Mouse (Mus musculus): ENCODE results near the gene Rasgrp3. TPM values are rescaled to one million over a fixed set of nuclear protein-coding genes. Genes with fewer than 3 reads are reported as not detected.
"Not testable (repeated sequence)": the region's sequence is repeated elsewhere in the genome, so short reads cannot be mapped to it uniquely, and the experiment has no call there.

The Rasgrp3 gene
- polyA plus RNA-seq, 1 experiment from 2014 or later, result 5.9 TPM

DNA sequence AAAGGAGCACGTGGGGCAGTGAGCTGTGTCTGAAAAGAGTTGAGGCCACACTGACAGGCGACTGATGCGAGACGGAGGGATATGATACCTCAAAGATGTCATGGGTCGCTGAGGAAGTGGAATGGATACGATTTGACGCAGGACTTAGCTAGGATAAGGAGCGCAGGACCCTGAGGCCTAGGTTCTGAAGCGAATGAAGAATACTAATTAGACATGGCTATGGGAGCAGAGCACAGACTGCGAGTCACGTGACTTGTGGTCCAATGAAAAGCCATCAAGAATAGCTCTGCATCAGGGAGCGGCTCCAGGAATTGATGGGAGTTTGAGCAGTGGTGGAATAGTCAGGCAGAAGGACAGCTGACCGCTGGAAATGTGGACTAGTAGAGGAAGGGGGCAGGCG is 3.4 kb downstream of the Rasgrp3 start:
- H3K27ac ChIP-seq (replicated peaks), result no peak overlapping the region
- no peaks in the 10 kb centered on the region for H3K36me3 ChIP-seq
- H3K9ac ChIP-seq (replicated peaks), result no peak overlapping the region
- no peak overlapping the region for H3K4me2 ChIP-seq
- peaks cover 21% of the 10 kb centered on the region for H3K4me1 ChIP-seq
- no peak overlapping the region for H3K4me3 ChIP-seq (replicated peaks)
- 79% methylated on average over 14 of the region's 14 CpGs for WGBS
- H3K9me3 ChIP-seq (replicated peaks), result no peaks in the 10 kb centered on the region
- no peak for ATAC-seq (ENCODE audit: low FRiP score)
- no peaks in the 10 kb centered on the region for H3K27me3 ChIP-seq (replicated peaks)

DNA sequence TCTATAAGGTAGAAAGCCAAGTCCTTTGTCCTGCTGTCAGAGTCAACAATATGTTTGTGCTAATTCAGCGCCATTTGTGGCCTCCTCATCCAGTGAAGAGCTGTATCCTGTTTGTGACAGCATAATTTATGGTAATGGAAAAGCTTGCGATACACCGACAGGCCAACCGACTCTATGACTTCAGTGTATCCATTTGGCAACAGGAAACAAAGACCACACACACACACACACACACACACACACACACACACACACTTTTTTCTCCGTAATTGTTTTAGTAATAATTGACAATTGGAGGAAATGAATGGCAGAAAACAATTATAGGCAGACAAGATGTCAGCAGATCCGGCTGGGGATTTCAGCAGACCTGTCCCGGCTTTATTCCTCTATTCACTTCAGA is 4.9 kb downstream of the Rasgrp3 start:
- WGBS, result 29% methylated on average over 7 of the region's 7 CpGs
- Histone ChIP-seq H3K9ac (replicated peaks) (no peak overlapping the region), H3K36me3 (no peaks in the 10 kb centered on the region), H3K9me3 (replicated peaks) (no peaks in the 10 kb centered on the region), H3K4me3 (replicated peaks) (no peak overlapping the region), H3K4me2 (no peak overlapping the region), H3K27ac (replicated peaks) (peak overlapping the region; percentile 42), H3K27me3 (replicated peaks) (no peaks in the 10 kb centered on the region), H3K4me1 (peaks cover 21% of the 10 kb centered on the region)
- ATAC-seq (ENCODE audit: low FRiP score), result no peak

DNA sequence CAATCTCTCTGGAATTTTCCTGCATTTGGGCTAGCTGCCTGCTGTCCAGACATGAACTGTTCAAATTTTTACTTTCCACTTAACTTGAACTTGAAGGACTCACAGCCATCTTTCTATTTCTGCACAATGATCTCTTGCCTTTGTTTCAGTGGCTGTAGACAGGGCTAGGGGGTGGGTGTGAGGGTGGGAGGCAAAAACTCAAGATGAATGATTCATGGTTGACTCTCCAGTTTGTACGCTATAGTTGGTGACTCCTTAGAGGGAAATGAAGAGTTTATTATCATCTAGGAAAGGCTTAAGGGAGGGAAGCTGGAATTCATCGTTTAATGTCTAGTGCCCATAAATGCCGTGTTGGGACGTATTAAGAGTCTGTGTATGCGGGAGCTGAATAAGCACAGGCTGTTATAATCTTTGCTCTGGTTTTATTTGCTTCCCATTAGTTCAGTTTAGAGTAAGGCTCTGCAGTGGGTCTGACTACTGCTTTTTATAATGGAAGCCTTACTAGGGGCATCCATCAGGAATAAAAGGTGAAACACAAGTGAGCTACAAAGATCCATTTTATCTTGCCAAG is 5.6 kb downstream of the Rasgrp3 start:
- Histone ChIP-seq H3K27me3 (replicated peaks) (no peaks in the 10 kb centered on the region), H3K9me3 (replicated peaks) (no peaks in the 10 kb centered on the region), H3K4me1 (peaks cover 21% of the 10 kb centered on the region), H3K27ac (replicated peaks) (peak overlapping the region; percentile 42), H3K4me2 (no peak overlapping the region), H3K36me3 (no peaks in the 10 kb centered on the region), H3K9ac (replicated peaks) (no peak overlapping the region), H3K4me3 (replicated peaks) (no peak overlapping the region)
- peak; percentile 82 for ATAC-seq (ENCODE audit: low FRiP score)
- 20% methylated on average over 5 of the region's 5 CpGs for WGBS

DNA sequence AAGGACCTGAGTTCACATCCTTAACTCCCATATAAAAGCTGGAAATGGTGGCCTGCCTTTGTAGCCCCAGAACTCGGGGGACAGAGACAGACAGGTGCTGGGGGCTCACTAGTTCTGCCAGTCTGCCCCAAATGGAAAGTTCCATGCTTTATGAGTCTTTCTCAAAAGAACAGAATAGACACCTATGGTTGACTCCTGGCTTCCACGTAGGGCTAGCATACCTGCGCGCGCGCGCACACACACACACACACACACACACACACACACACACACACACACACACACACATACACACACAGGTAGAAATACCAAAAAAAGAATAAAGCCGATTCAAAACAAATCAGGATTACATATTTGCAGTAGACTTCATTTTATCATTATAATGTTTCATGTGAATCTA is 6.7 kb downstream of the Rasgrp3 start:
- 95% methylated on average over 8 of the region's 8 CpGs for WGBS

DNA sequence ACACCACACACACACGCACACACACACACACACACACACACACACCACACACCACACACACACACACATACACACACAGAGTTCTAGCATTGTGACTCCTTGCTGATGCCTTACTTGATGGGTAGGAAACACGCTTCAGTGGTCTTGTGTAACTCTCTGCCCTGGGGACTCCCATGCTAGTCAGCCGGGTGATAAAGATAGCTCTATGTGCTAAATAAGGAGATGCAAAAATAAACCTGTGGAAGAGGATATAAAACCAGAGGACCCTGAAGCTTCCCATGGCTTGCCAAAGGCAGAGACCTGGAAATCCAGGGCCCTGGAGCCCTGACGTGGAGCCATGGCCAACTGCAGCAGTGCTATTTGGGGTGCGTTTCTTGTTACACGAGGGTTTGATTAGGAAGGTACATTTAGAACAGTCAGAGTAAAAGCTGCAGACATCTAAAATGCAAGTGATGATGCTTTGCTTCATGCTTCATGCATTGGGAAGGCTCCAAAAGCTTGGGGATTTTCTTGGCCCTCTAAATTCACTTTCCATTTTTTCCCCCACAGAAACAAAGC is 7.4 kb downstream of the Rasgrp3 start:
- peaks cover 21% of the 10 kb centered on the region for H3K4me1 ChIP-seq
- H3K4me3 ChIP-seq (replicated peaks), result no peak overlapping the region
- no peak for ATAC-seq (ENCODE audit: low FRiP score)
- no peak overlapping the region for H3K27ac ChIP-seq (replicated peaks)
- H3K4me2 ChIP-seq, result no peak overlapping the region
- no peaks in the 10 kb centered on the region for H3K36me3 ChIP-seq
- 72% methylated on average over 6 of the region's 6 CpGs for WGBS
- no peaks in the 10 kb centered on the region for H3K27me3 ChIP-seq (replicated peaks)
- no peak overlapping the region for H3K9ac ChIP-seq (replicated peaks)
- H3K9me3 ChIP-seq (replicated peaks), result no peaks in the 10 kb centered on the region

More for the DNA sequence above, 6.7 kb downstream of the Rasgrp3 start:
- H3K4me1 ChIP-seq, result peaks cover 21% of the 10 kb centered on the region
- H3K9me3 ChIP-seq (replicated peaks), result no peaks in the 10 kb centered on the region
- no peak for ATAC-seq (ENCODE audit: low FRiP score)
- H3K4me2 ChIP-seq, result no peak overlapping the region
- no peak overlapping the region for H3K4me3 ChIP-seq (replicated peaks)
- H3K27ac ChIP-seq (replicated peaks), result peak overlapping the region; percentile 69
- no peaks in the 10 kb centered on the region for H3K36me3 ChIP-seq
- H3K9ac ChIP-seq (replicated peaks), result no peak overlapping the region
- no peaks in the 10 kb centered on the region for H3K27me3 ChIP-seq (replicated peaks)

DNA sequence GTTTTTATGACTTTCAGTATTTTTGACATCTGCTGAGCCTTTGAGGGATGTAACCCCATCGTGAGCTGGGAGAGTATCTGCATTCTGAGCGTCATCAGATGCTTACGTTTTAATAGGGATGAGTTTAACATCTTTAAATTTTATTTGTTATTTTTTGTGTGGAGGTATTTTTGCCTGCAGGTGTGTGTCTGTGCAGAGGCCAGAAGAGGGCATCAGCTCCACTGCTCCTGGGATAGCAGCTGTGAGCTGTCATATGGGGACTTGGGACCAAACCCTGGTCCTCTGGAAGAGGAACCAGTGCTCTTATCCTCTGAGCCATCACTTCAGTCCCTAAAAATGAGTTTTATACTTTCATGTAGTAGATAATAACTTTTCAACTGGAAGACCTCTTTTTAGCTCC is 12.6 kb downstream of the Rasgrp3 start:
- H3K36me3 ChIP-seq, result no peaks in the 10 kb centered on the region
- no peak overlapping the region for H3K9ac ChIP-seq (replicated peaks)
- no peak overlapping the region for H3K4me3 ChIP-seq (replicated peaks)
- no peak for ATAC-seq (ENCODE audit: low FRiP score)
- H3K4me1 ChIP-seq, result peaks cover 2% of the 10 kb centered on the region; the same call in 1 of the 2 replicates
- WGBS, result 96% methylated on average over 3 of the region's 3 CpGs
- no peaks in the 10 kb centered on the region for H3K9me3 ChIP-seq (replicated peaks)
- no peak overlapping the region for H3K4me2 ChIP-seq
- no peaks in the 10 kb centered on the region for H3K27me3 ChIP-seq (replicated peaks)
- H3K27ac ChIP-seq (replicated peaks), result no peak overlapping the region

DNA sequence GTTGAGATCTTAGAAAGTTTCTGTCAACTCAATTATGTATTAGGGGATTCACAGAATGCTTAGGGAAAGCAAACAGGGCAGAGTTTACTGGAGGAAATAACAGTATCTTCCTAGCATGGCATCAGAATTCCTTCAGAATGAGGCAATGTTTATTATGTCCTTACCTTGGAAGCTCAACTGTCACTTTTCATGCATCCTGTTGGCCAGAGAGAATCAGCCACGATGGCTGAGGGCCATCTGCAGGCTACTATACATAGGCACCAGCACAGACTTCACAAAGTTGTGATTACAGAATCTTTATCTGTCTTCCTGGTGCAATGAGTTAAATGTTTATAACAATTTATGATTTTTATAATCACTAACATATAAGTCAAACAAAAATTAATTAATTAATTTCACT is 13.3 kb downstream of the Rasgrp3 start:
- no peaks in the 10 kb centered on the region for H3K27me3 ChIP-seq (replicated peaks)
- H3K27ac ChIP-seq (replicated peaks), result no peak overlapping the region
- no peaks in the 10 kb centered on the region for H3K36me3 ChIP-seq
- 70% methylated on average over 1 of the region's 1 CpGs for WGBS
- no peak overlapping the region for H3K4me2 ChIP-seq
- no peaks in the 10 kb centered on the region for H3K4me1 ChIP-seq
- no peaks in the 10 kb centered on the region for H3K9me3 ChIP-seq (replicated peaks)
- no peak for ATAC-seq (ENCODE audit: low FRiP score)
- H3K4me3 ChIP-seq (replicated peaks), result no peak overlapping the region
- H3K9ac ChIP-seq (replicated peaks), result no peak overlapping the region

DNA sequence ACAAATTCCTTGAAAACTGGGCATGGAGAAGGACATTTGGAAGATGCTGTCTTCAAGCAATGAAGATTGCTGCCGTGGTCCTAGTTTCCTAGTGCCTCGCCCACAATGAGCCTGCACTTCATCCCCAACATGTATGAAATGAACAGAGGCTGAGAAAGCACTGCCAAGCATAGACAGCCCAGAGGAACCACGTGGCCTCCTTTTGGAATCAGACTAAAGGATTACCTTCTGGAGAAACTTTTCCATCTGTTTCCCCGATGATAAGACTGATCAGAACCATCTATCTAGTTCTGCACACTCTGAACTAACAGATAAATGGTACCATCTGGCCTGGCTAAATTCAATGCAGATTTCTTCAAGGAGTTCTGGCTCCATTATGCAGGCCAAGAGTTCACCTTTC is 16.6 kb downstream of the Rasgrp3 start:
- no peaks in the 10 kb centered on the region for H3K4me1 ChIP-seq
- 92% methylated on average over 4 of the region's 4 CpGs for WGBS
- ATAC-seq (ENCODE audit: low FRiP score), result no peak

DNA sequence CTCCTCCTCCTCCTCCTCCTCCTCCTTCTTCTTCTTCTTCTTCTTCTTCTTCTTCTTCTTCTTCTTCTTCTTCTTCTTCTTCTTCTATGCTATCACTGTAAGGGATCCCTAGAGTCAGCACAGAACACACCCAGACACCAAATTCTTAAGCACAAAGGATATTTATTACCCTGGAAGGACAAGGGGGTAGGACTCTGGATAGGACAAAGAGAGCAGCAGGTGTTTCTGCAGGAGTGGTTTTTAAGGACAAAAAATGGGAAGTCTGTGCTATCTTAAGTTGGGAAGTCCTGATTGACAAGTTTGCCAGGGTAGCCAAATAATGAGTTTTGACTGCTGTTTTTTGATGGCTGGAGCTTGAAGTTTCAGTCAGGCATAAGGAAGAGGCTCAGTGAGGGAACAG is 17.9 kb downstream of the Rasgrp3 start:
- Histone ChIP-seq H3K9me3 (replicated peaks) (no peaks in the 10 kb centered on the region), H3K27ac (replicated peaks) (no peak overlapping the region), H3K27me3 (replicated peaks) (no peaks in the 10 kb centered on the region), H3K9ac (replicated peaks) (no peak overlapping the region), H3K4me1 (no peaks in the 10 kb centered on the region), H3K36me3 (no peaks in the 10 kb centered on the region), H3K4me2 (no peak overlapping the region), H3K4me3 (replicated peaks) (no peak overlapping the region)
- ATAC-seq (ENCODE audit: low FRiP score), result no peak

More for the DNA sequence above, 16.6 kb downstream of the Rasgrp3 start:
- H3K4me2 ChIP-seq, result no peak overlapping the region
- H3K36me3 ChIP-seq, result no peaks in the 10 kb centered on the region
- no peak overlapping the region for H3K4me3 ChIP-seq (replicated peaks)
- no peaks in the 10 kb centered on the region for H3K27me3 ChIP-seq (replicated peaks)
- H3K9me3 ChIP-seq (replicated peaks), result no peaks in the 10 kb centered on the region
- H3K9ac ChIP-seq (replicated peaks), result no peak overlapping the region
- H3K27ac ChIP-seq (replicated peaks), result no peak overlapping the region

DNA sequence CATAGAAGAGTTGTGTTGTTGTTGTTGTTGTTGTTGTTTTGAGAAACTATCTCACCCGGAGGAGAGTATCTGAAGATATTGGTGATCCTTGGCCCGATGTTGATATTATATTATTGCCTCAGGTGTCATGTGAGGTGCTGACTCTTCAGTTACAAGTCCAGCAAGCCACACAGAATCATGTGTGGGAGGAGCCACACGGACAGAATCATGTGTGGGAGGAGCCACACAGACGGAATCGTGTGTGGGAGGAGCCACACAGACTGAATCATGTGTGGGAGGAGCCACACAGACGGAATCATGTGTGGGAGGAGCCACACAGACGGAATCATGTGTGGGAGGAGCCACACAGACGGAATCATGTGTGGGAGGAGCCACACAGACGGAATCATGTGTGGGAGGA is 20.4 kb downstream of the Rasgrp3 start:
- ATAC-seq (ENCODE audit: low FRiP score); H3K4me3 ChIP-seq (replicated peaks); H3K27me3 ChIP-seq (replicated peaks); H3K4me1 ChIP-seq; H3K4me2 ChIP-seq; H3K9me3 ChIP-seq (replicated peaks); H3K27ac ChIP-seq (replicated peaks); H3K36me3 ChIP-seq; H3K9ac ChIP-seq (replicated peaks): not testable (repeated sequence)
- 92% methylated on average over 9 of the region's 9 CpGs for WGBS

DNA sequence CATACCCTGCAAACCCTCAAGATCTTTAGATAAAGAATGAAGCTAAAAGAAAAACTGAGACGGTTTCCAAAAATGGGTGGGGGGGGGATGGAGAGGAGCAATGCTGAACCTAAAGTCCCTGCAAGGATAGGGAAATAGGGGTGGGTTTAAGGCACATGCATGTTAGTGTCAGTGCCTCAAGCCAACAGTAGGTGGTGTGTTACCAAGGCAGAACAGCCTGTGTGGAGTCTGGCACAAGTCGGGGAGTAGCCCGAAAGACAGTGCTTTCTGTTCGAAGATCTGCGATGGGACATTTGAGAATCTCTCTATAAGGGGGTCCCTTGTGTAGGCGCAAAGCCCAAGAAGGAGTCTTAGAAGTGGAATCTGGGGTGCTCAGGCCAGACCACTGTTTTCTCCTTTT is 24.9 kb downstream of the Rasgrp3 start:
- no peak overlapping the region for H3K4me3 ChIP-seq (replicated peaks)
- peaks cover 12% of the 10 kb centered on the region for H3K4me1 ChIP-seq
- H3K9me3 ChIP-seq (replicated peaks), result no peaks in the 10 kb centered on the region
- H3K36me3 ChIP-seq, result no peaks in the 10 kb centered on the region
- 0 out of 2 replicates have a peak, but pooled peaks cover 8% of the 10 kb centered on the region for H3K27me3 ChIP-seq (replicated peaks)
- H3K4me2 ChIP-seq, result no peak overlapping the region
- no peak for ATAC-seq (ENCODE audit: low FRiP score)
- no peak overlapping the region for H3K9ac ChIP-seq (replicated peaks)
- 91% methylated on average over 6 of the region's 6 CpGs for WGBS
- no peak overlapping the region for H3K27ac ChIP-seq (replicated peaks)

DNA sequence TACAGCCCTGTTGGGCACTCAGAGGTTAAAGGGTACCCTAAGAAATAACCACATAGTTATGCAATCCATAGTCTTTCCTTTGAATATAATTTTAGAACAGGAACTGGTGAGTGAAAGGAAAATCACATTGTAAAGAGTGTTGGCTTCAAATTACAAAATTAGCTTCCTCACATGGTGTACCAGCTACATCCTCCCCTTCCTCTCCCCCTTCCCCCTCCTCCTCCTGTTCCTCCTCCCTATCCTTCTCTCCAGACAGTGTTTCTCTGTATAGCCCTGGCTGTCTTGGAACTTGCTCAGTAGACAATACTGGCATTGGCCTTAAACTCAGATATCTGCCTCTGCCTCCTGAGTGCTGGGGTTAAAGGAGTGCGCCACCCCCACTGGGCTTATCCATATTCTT is 26.1 kb downstream of the Rasgrp3 start:
- Histone ChIP-seq H3K4me1 (peaks cover 12% of the 10 kb centered on the region), H3K4me3 (replicated peaks) (no peak overlapping the region), H3K4me2 (no peak overlapping the region), H3K9ac (replicated peaks) (no peak overlapping the region), H3K27ac (replicated peaks) (no peak overlapping the region), H3K36me3 (no peaks in the 10 kb centered on the region), H3K27me3 (replicated peaks) (0 out of 2 replicates have a peak, but pooled peaks cover 8% of the 10 kb centered on the region), H3K9me3 (replicated peaks) (no peaks in the 10 kb centered on the region)
- ATAC-seq (ENCODE audit: low FRiP score), result no peak
- WGBS, result 98% methylated on average over 1 of the region's 1 CpGs
